Mouse (Mus musculus) mesoderm, embryonic 11.5 days (tissue): ENCODE data around the gene Fam189b.
"Not testable (repeated sequence)": the region's sequence is repeated elsewhere in the genome, so short reads cannot be mapped to it uniquely, and the experiment has no call there.

Source experiments
- DNase-seq: peaks from one replicate; pipeline ENCODE4 v3.0.0-alpha.2; 2012; ENCODE audit warnings: low read depth, low spot score

Gene Fam189b

GRCm38 (mm10) chr3:89202253-89203141, 19.6 kb downstream of the Fam189b start, which contains the start of gene Gba:
Gene Gba (plus strand): TSS chr3:89202928.
- DNase-seq = peak; percentile 90

DNA sequence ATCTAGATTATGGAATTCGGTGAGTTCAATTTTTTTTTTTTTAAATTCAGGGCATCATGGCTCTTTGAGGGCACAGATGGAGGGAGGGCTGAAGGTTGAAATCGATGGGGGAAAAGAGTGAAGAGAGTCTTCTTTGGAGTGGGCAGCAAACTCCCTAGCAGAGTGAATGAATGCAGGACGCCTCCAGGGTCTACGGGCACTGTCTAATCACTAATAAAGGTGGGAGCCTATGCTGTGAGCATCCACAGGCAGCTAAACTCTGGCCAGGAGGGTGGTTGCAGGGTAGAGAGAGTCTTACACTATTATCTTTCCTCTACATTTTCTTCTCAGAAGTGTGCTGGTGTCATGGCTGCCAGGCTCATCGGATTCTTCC, 20.2 kb downstream of the Fam189b start:
- no peak for DNase-seq

DNA sequence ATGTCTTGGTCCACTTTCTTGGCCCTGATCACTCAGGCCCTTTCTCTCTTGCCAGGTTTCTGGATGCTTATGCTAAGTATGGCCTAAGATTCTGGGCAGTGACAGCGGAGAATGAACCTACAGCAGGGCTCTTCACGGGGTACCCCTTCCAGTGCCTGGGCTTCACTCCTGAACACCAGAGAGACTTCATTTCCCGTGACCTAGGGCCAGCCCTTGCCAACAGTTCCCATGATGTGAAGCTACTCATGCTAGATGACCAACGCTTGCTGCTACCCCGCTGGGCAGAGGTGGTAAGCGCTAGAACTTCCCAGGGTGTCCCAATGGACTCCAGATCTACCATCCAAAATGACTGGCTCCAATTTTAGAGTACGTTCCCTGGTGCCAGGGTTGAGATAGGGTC, 23.1 kb downstream of the Fam189b start:
- no peak for DNase-seq

- DNase-seq = no peak
Observed at GRCm38 (mm10) chr3:89206695-89207094, 23.8 kb downstream of the Fam189b start.

DNA sequence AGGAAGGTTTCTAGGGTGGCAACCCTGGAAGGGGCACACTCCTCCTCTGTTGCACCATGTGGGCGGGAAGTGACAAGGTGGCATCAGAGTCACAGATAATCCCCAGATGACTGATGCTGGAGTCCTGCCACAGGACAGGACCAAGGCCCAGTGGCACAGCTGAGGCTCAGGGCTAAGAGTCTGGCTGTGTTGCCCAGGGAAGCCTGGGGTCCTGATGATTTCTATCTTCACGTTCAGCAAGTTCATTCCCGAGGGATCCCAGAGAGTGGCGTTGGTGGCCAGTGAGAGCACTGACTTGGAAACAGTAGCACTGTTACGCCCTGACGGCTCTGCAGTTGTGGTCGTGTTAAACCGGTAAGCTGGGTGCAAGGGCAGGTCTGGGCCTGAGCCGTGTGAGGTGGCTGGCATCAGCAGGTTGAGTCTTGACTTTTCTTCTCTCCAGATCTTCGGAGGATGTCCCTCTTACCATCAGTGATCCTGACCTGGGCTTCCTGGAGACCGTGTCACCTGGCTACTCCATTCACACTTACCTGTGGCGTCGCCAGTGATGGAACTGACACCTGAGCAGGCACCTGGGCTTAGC, 25.2 kb downstream of the Fam189b start:
- DNase-seq = no peak

DNA sequence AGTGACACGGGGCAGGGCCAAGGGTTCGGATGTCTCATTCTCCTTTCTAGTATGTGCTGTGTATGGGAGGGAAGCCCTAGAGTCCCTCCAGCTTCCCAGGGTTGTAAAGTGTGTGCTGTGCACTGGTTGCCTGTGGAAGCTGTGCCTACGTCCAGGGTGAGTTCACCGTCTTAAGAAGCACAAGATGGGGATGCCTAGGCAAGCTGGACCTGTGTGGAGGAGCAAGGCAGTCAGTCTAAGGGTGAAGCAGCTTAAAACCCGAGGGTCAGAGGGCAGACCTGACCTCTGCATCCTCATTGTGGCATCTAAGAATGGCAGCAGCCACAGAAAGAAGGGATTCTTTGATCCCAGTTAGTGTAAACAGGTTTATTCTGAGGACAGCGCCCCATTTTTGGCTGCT, 25.8 kb downstream of the Fam189b start:
- DNase-seq = no peak

GRCm38 (mm10) chr3:89209731-89210130, 26.8 kb downstream of the Fam189b start:
- DNase-seq = no peak

DNA sequence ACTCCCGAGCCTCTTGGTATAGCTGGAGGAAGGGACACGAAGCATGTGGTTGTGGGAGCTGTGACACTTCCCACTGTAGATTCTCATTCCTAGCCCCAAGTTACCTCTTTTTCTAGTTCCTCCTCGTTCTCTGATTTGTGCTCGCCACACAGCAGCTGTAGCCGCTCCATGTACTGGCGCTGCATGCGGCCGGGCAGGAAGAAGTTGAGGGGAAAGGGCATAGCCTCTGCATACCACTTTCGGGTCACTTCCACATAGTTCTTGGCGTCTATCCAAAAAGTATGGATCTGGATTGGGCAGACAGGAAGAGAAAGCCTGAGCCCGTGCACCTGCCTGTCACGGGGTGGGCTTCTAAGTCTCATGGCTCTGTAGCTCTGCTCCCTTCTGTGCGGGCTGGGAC, 27.2 kb downstream of the Fam189b start:
- DNase-seq = no peak

- no peak for DNase-seq
Observed at GRCm38 (mm10) chr3:89210731-89211130, 27.8 kb downstream of the Fam189b start.

DNA sequence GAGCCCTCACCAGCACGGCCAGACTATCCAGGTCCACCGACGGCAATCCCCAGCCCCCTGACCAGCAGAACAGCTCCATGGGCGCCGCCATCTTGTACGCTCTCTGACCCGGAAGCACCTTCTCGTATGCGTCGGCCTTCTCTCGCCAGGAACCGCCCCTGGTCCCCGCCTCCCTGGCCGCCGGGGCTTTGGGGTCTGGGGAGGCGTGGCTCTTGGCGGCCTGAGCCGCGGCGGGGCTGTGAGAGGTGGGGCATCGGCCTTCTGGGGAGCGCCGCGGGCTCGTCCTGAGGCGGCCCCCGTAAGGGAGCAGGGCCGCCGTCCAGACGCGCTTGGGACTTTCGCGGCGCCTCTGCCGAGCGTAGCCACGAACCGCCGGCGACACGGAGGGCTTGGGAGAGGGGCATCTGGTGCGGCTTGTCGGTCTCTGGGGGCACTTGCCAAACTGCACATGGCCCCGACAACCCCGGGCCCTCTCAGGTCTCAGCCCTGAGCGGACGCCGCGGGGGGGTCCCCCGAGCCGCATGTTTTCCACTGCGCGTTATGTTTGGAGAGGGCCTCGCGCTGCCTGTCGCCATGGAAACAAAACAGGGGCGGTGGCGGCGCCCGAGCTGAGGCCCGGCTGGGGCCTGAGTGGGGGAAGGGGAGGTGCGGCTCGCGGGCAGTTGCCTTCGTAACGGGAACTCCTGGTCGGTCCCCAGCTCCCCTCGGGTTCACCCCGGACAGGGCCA, 31.0 kb downstream of the Fam189b start:
- peak; percentile 95 for DNase-seq

- peak; percentile 60 for DNase-seq
Observed at GRCm38 (mm10) chr3:89214681-89215411, 31.9 kb downstream of the Fam189b start, which contains the start of gene Thbs3. Gene Thbs3 (plus strand): TSS chr3:89215180.

GRCm38 (mm10) chr3:89215853-89216252, 32.9 kb downstream of the Fam189b start:
- peak; percentile 92 for DNase-seq

- DNase-seq = not testable (repeated sequence)
Observed at GRCm38 (mm10) chr3:89216407-89216806, 33.5 kb downstream of the Fam189b start.

GRCm38 (mm10) chr3:89218271-89218670, 35.3 kb downstream of the Fam189b start:
- DNase-seq = no peak

- no peak for DNase-seq
Observed at GRCm38 (mm10) chr3:89219546-89219945, 36.6 kb downstream of the Fam189b start.

GRCm38 (mm10) chr3:89221167-89221566, 38.2 kb downstream of the Fam189b start:
- DNase-seq = no peak

DNA sequence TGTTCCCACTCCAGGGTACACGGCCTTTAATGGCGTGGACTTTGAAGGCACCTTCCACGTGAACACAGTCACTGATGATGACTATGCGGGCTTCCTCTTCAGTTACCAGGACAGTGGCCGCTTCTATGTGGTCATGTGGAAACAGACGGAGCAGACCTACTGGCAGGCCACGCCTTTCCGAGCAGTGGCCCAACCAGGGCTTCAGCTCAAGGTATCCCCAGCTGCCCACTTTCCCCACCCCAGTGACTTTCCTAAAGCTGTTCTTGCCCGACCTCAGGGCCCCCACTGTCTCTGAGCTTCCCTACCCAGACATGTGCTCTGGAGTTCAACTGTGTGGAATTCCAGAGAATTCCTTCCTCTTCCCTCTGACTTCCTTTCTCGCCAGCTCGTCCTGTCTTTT, 41.9 kb downstream of the Fam189b start:
- DNase-seq = no peak

GRCm38 (mm10) chr3:89225321-89225815, 42.4 kb downstream of the Fam189b start:
- DNase-seq = no peak

GRCm38 (mm10) chr3:89225918-89226317, 43.0 kb downstream of the Fam189b start:
- peak; percentile 84 for DNase-seq

DNA sequence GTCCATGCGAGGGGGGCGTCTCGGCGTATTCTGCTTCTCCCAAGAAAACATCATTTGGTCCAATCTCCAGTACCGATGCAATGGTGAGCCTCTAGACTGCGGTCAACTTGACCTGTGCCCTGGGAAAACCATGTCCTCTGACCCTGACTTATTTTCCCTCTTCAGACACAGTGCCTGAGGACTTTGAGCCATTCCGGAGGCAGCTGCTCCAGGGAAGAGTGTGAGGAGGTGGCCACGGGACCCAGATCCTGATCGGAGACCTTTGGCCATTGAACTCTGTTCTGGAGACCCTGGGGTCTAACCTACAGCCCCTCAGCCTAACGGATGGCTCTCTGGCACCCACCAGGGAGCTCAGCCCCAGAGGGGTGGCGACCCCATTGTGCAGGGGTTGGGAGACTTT, 43.4 kb downstream of the Fam189b start:
- no peak for DNase-seq

DNA sequence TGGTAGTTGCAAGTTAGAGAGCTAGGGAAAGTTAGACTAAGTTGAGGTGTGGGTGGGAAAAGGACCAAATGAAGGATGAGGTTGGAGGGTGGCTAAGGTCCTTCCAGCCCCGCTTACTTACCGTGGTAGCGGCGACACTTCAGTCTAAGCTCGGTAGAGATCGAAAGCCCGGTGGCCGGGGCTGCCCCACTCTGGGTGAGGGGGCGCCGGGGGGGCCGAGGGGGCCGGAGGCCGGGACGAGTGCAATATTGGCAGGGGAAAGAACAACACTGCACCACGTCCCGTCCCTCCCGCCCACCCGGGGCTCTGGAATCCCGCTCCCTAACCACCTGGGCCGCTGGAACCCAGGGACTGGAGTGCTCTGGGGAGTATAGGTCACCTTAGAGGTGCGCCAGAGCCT, 44.0 kb downstream of the Fam189b start, which contains the start of gene Mtx1:
Mtx1 (minus strand) TSS at position 189 of the 400 bp plus-strand sequence.
- no peak for DNase-seq
